ENCODE assay signal across 8 mouse cellular contexts in the genomic region with DNA sequence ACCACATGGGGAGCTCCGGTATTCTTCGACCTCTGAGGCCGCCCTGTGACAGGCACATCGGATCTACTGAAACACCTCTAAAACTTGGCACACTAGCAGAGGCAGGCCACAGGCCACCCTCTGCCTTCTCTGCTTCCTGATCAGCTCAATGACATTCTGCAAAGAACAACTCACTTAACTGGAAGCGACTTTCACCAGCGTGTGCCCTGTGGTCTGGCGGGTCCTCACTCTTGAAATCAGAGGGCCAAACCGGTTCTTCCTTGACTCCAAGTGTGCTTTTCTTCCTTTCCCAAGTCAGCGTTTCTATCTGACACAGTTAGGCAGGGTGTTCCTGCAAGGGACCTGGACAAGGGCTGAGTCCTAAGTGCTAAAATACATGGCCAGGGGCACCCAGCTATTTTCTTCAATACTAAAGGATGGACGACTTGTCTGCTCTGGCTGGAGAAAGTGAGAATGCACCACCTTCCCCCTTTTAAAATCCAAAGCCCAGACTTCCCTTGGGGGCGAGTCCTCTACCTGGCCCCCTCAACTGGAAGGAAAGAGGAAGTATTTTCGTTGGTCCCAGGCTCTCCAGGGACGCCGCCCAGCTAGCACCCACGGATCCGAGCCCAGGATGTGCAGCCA. TPM values are rescaled to one million over a fixed set of nuclear protein-coding genes. Genes with fewer than 3 reads are reported as not detected.
DNase-seq lines count a peak whose midpoint lies in the region; ATAC-seq and TF ChIP-seq lines count a peak whose summit lies in the region.

No protein-coding gene starts in this region.

- no peak for ATAC-seq in erythroblast, adult 5-6 weeks (replicated peaks; ENCODE audit: low FRiP score, poor library complexity, severe bottlenecking)
- peak; percentile 15; the same call in 1 of the 2 replicates for ATAC-seq in kidney, postnatal 0 days (replicated peaks; ENCODE audit: low FRiP score, low read depth)
- peak; percentile 31 for ATAC-seq in midbrain, postnatal 0 days (ENCODE audit: low FRiP score)

- H3K27ac ChIP-seq in kidney, postnatal 0 days = peak overlapping the region; percentile 86
- H3K27ac ChIP-seq in midbrain, postnatal 0 days (ENCODE audit: low read depth, low read length) = peak overlapping the region; percentile 62

- no peak for TF ChIP-seq CTCF in kidney, postnatal 0 days (IDR thresholded peaks at IDR 0.05; ENCODE audit: low read depth)
- peak; percentile 13; the same call in 1 of the 2 replicates for TF ChIP-seq CTCF in midbrain, postnatal 0 days (IDR thresholded peaks at IDR 0.05)

- peak overlapping the region; percentile 92 for H3K4me2 ChIP-seq in kidney, postnatal 0 days (ENCODE audit: low read length)
- H3K4me2 ChIP-seq in midbrain, postnatal 0 days (ENCODE audit: low read depth, low read length, poor library complexity, severe bottlenecking) = peak overlapping the region; percentile 93

- H3K9ac ChIP-seq in kidney, postnatal 0 days (ENCODE audit: low read depth, low read length) = peak overlapping the region; percentile 69
- peak overlapping the region; percentile 75 for H3K9ac ChIP-seq in midbrain, postnatal 0 days (replicated peaks; ENCODE audit: low read length, poor library complexity, severe bottlenecking)

- peaks cover 31% of the 10 kb centered on the region for H3K27me3 ChIP-seq in erythroblast, embryonic 14.5 days (ENCODE audit: control insufficient read depth)
- H3K27me3 ChIP-seq in kidney, postnatal 0 days (ENCODE audit: insufficient read depth, low read length) = no peaks in the 10 kb centered on the region
- H3K27me3 ChIP-seq in midbrain, postnatal 0 days (ENCODE audit: insufficient read depth, low read length) = no peaks in the 10 kb centered on the region

- no peaks in the 10 kb centered on the region for H3K36me3 ChIP-seq in erythroblast, embryonic 14.5 days (ENCODE audit: control insufficient read depth)
- no peaks in the 10 kb centered on the region for H3K36me3 ChIP-seq in kidney, postnatal 0 days (ENCODE audit: insufficient read depth, low read length)
- H3K36me3 ChIP-seq in midbrain, postnatal 0 days (ENCODE audit: insufficient read depth, low read length) = no peaks in the 10 kb centered on the region

- H3K9me3 ChIP-seq in erythroblast, embryonic 14.5 days (ENCODE audit: control insufficient read depth, low read length) = no peaks in the 10 kb centered on the region
- H3K9me3 ChIP-seq in kidney, postnatal 0 days (replicated peaks; ENCODE audit: low read length) = no peaks in the 10 kb centered on the region
- H3K9me3 ChIP-seq in midbrain, postnatal 0 days (ENCODE audit: low read length) = no peaks in the 10 kb centered on the region

- peak; percentile 7 for DNase-seq in urinary bladder, postnatal 25 days (ENCODE audit: low spot score)
- no peak for DNase-seq in urinary bladder, adult 18-20 months (ENCODE audit: low spot score in 2 of 2)
- no peak for DNase-seq in kidney, postnatal 0 days (ENCODE audit: low spot score)
- DNase-seq in midbrain, postnatal 0 days (ENCODE audit: low spot score) = no peak
- DNase-seq in right cerebral cortex, adult 2 months (ENCODE audit: low spot score in 2 of 2) = no peak
- DNase-seq in adrenal gland, adult 8-10 months = no peak

- WGBS in kidney, postnatal 0 days = 17% methylated on average over 16 of the region's 16 CpGs
- 14% methylated on average over 16 of the region's 16 CpGs for WGBS in midbrain, postnatal 0 days

- H3K4me3 ChIP-seq in erythroblast, embryonic 14.5 days (replicated peaks) = peak overlapping the region; percentile 39
- peak overlapping the region; percentile 60 for H3K4me3 ChIP-seq in kidney, postnatal 0 days (replicated peaks; ENCODE audit: low read depth, low read length)
- peak overlapping the region; percentile 81 for H3K4me3 ChIP-seq in midbrain, postnatal 0 days (ENCODE audit: low read depth, low read length)

- peaks cover 2% of the 10 kb centered on the region for H3K4me1 ChIP-seq in erythroblast, embryonic 14.5 days (ENCODE audit: control insufficient read depth)
- no peaks in the 10 kb centered on the region for H3K4me1 ChIP-seq in kidney, postnatal 0 days (replicated peaks; ENCODE audit: insufficient read depth, low read length)
- no peaks in the 10 kb centered on the region for H3K4me1 ChIP-seq in midbrain, postnatal 0 days (ENCODE audit: insufficient read depth, low read length)

RNA-seq across cellular contexts. Expression of gene Retreg1, which starts 0.4 kb away (rescaled TPM):
- not detected in 2 replicates for polyA plus RNA-seq in erythroblast, embryonic 14.5 days (2012)
- total RNA-seq in erythroblast, adult 5-6 weeks (2015; ENCODE audit: low replicate concordance) = 8.2 and 20.0 TPM in 2 replicates
- total RNA-seq in erythroblast, adult 5-6 weeks (2017; ENCODE audit: low replicate concordance) = 4.6 and 7.8 TPM in 2 replicates
- polyA plus RNA-seq in kidney, postnatal 0 days (2015; fragmentation: Nextera tagmentation; extraction: Ambion mirVana) = 37.0 and 37.1 TPM in 2 replicates
- 29.0 and 44.6 TPM in 2 replicates for total RNA-seq in midbrain, postnatal 0 days (2014; rRNA removed)
- polyA plus RNA-seq in midbrain, postnatal 0 days (2015; fragmentation: Nextera tagmentation; extraction: Ambion mirVana) = 21.9 and 28.0 TPM in 2 replicates
- total RNA-seq in adrenal gland, adult 8-10 months (2022) = 10 to 100 TPM; 39.4 to 99.3 (median 45.7) TPM
